Mouse (Mus musculus): Measurements from ENCODE around the gene Cir1. TPM values are rescaled to one million over a fixed set of nuclear protein-coding genes. Genes with fewer than 3 reads are reported as not detected.
A peak's percentile ranks its signal among the peaks of the same experiment; 100 is the strongest.

The Cir1 gene
- total RNA-seq, 2 experiments from 2014 or later: 26.3 to 27.1 TPM

DNA sequence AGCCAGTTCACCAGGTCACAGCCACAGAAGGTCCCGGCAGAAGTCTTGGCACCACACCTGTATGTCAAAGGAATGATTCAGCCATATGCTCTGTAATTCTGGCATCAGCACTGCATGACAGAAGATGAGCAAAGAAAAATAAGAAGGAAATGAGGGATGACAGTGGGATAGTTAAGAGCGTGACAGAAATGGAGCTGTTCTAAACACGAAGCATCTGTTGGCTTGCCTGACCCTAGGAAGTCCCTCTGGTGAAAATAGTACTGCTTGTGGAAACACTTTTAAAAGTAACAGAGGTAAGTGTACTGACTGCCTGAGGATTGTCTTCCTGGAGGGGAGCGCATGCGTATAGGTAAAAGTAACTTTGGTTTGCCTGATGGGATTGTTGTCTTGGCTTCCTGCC, 31.2 kb upstream of the Cir1 start:
- DNase-seq (ENCODE audit: extremely low spot score in 1 of 2, low spot score in 2 of 2): no peak
- no peak for TF ChIP-seq CTCF (IDR thresholded peaks at IDR 0.05)
- intact Hi-C loops (cut with DNase I): no loop called here
- no peak overlapping the region for H3K27ac ChIP-seq
- H3K4me3 ChIP-seq: no peak overlapping the region

DNA sequence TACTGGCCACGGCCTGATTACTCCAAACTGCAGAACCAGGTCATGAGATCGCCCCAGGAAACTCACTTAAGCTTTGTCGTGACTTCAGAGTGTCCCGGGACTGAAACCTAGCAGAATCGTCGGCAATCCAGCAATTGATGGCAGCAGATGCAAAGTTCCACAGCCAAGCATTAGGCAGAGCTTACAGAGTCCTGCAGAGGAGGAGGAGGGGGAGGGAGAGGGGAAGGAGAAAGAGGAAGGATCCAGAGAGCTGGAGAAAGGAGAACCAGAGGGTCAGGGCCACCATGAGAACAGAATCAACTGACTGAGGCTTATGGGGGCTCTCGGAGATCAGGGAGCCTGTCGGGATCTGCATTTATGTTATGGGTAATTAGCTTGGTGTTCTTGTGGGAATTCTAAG, 25.9 kb upstream of the Cir1 start:
- no peak for TF ChIP-seq CTCF (IDR thresholded peaks at IDR 0.05)
- intact Hi-C loops (cut with DNase I): no loop called here
- no peak for DNase-seq (ENCODE audit: extremely low spot score in 1 of 2, low spot score in 2 of 2)
- no peak overlapping the region for H3K27ac ChIP-seq
- no peak overlapping the region for H3K4me3 ChIP-seq

DNA sequence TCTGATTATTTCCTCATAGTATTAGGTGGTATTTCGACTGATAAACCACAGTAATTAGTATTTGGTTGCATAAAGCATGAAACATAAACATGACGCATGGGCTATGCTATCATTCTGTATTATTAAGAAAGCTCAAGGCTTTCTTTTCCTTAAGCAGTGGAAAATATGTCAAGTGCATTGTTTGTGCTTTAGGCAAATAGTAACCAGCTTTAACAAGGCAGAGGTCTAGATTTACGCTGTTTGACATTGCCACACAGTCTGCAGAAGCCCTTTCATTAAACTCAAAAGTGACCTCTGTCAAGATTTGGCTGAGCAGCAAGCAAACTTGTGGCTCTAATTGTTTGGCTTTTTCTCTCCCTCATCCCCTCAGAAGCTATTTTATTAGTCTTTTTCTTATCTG, 23.4 kb upstream of the Cir1 start:
- no peak for TF ChIP-seq CTCF (IDR thresholded peaks at IDR 0.05)
- DNase-seq (ENCODE audit: extremely low spot score in 1 of 2, low spot score in 2 of 2): no peak
- Histone ChIP-seq H3K27ac (no peak overlapping the region), H3K4me3 (no peak overlapping the region)
- intact Hi-C loops (cut with DNase I): no loop called here

DNA sequence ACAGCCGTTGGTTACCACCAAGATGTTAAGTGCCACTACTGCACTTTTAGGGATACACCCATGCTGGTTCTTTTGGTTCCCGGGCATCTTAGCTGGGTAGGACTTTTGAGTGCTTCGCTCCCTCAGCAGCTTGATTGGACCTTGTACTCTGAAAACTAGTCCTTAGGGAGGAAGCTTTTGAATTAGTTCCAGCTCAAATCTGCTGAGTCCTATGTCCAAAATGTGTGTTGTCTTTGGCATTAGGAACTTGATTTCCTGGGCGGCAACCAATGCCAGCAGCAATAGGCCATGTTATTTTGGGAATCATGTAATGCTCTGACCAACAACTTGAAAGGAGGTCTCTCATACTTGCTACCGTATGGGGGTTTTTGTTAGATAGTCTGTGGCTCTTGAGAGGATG, 13.4 kb upstream of the Cir1 start:
- no peak for DNase-seq (ENCODE audit: extremely low spot score in 1 of 2, low spot score in 2 of 2)
- intact Hi-C loops (cut with DNase I): no loop called here
- TF ChIP-seq CTCF (IDR thresholded peaks at IDR 0.05): no peak
- Histone ChIP-seq H3K4me3 (no peak overlapping the region), H3K27ac (no peak overlapping the region)

DNA sequence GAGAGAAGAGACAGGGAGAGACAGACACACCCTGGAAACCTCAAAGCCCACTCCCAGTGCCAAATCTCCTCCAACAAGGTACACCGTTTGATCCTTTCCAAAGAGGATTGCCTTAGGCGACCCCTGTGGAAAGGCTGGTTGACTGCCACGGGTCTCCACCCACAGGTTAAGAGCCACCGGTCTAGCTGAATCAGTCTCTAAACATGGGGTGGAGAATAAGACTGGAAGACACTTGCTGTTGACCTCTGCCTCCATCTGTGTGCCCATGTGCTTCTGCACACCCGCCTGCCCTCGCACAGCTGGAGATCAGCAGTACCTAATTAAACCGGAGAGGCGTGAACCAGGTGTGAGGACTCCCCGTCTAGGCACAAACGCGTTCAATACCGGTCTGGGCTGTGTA, 10.5 kb upstream of the Cir1 start:
- no peak overlapping the region for H3K4me3 ChIP-seq
- H3K27ac ChIP-seq: no peak overlapping the region
- no peak for TF ChIP-seq CTCF (IDR thresholded peaks at IDR 0.05)
- intact Hi-C loops (cut with DNase I): loop anchor here (5.0 kb wide), 1 partner anchor 39 kb away; no protein-coding TSS in a partner anchor
- DNase-seq (ENCODE audit: extremely low spot score in 1 of 2, low spot score in 2 of 2): no peak

DNA sequence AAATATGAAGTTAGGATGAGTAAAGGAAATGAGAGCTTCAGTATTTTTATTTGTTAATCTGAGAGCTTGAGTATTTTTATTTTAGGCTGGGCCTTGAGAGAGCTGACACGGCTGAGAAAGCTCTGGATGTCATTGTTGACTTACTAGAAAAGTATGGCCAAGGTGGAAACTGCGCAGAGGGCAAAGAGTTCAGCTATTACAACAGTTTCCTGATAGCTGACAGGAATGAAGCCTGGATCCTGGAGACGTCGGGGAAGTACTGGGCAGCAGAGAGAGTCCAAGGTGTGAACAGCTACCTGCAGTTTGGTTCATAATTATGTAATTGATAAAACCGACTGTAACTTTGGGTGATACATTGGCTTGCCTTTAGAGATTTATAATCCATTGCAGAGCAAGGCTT, 6.7 kb upstream of the Cir1 start:
- no peak overlapping the region for H3K4me3 ChIP-seq
- no peak overlapping the region for H3K27ac ChIP-seq
- no peak for TF ChIP-seq CTCF (IDR thresholded peaks at IDR 0.05)
- DNase-seq (ENCODE audit: extremely low spot score in 1 of 2, low spot score in 2 of 2): no peak
- intact Hi-C loops (cut with DNase I): no loop called here

DNA sequence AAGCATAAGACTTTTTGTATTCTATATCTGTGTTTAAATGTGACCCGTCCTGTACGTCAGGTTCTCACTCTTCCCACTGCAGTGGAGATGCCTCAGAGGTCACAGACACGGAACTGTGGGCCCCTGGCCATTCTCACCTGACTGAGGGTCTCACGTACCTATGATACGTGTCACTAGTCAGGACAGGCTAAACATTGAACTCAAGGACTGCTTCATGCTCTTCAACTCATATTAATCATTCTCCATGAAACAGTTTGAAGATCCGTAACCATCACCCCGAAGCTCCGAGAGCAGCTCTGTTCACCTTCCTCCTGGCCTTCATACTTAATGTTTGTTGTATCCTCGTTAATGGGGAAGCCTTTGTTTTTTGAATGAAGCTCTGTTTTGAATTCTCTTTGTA, 4.9 kb upstream of the Cir1 start:
- TF ChIP-seq CTCF (IDR thresholded peaks at IDR 0.05): no peak
- no peak for DNase-seq (ENCODE audit: extremely low spot score in 1 of 2, low spot score in 2 of 2)
- Histone ChIP-seq H3K27ac (no peak overlapping the region), H3K4me3 (no peak overlapping the region)
- intact Hi-C loops (cut with DNase I): no loop called here

DNA sequence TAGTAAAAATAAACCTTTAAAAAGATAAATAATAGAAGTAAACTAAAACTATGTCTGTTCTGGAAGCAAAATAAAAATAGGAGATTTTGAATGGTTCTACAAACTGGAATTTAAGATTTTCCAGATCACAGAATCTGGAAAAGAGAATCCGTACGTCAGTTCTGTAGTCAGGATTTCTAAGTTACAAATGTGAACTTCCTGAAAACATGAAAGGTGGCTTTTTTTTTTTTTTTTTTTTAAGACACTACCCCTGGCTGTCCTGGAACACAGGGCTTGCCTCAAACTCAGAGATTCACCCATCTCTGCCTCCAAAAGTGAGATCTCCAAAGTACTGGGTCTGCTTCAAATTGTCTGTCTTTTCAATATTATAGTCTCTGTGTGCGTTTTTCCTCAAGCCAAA, 1.8 kb upstream of the Cir1 start:
- no peak for TF ChIP-seq CTCF (IDR thresholded peaks at IDR 0.05)
- Histone ChIP-seq H3K4me3 (no peak overlapping the region), H3K27ac (no peak overlapping the region)
- intact Hi-C loops (cut with DNase I): loop anchor here (5.0 kb wide), 1 partner anchor 88 kb away; no protein-coding TSS in a partner anchor
- DNase-seq (ENCODE audit: extremely low spot score in 1 of 2, low spot score in 2 of 2): no peak

DNA sequence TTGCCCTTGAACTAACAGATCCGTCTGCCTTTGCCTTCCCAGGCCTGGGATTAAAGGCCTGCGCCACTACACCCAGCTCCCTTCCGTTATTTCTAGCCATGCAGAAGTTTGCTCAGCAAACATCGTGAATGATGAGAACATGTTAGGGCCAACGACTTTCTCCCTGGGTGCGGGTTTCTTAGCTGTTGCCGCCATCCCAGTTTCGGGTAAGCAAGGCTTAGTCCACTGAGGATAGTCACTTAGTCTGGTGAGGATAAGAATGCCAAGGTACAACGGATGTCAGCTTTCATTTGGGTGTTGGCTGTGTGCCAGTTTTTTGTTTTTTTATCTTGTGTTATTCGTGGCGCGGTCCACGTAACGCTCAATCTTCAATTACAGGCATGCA, 608 bp upstream of the Cir1 start:
- no peak for TF ChIP-seq CTCF (IDR thresholded peaks at IDR 0.05)
- peak in 1 of 2 experiments; percentile 26 for DNase-seq (ENCODE audit: extremely low spot score in 1 of 2, low spot score in 2 of 2)
- Histone ChIP-seq H3K27ac (peak overlapping the region; percentile 94), H3K4me3 (peak overlapping the region; percentile 94)
- intact Hi-C loops (cut with DNase I): loop anchor here (2.0 to 5.0 kb wide), 2 partner anchors 74 to 89 kb away; partner anchors contain the start of gene Gpr155

DNA sequence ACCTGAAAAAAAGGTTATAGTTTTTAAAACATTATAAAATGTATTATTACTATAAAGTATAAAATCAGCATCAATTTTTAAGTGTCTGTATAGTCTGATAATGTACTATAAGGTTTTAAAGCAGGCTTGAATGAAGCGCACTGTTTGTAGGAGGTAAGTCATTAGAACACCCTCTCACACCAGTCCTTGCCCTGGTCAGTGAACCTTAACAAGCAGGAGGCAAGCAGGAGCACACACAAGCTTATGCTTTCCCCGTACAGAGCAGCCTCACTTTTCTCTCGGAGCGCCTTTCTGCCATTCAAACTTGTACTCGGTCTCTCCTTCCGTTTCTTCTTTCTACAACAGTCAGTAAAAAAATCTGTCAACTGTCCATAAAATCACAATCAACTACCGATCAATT, 6.5 kb downstream of the Cir1 start:
- H3K27ac ChIP-seq: no peak overlapping the region
- no peak for TF ChIP-seq CTCF (IDR thresholded peaks at IDR 0.05)
- H3K4me3 ChIP-seq: no peak overlapping the region
- intact Hi-C loops (cut with DNase I): no loop called here
- DNase-seq (ENCODE audit: extremely low spot score in 1 of 2, low spot score in 2 of 2): no peak

DNA sequence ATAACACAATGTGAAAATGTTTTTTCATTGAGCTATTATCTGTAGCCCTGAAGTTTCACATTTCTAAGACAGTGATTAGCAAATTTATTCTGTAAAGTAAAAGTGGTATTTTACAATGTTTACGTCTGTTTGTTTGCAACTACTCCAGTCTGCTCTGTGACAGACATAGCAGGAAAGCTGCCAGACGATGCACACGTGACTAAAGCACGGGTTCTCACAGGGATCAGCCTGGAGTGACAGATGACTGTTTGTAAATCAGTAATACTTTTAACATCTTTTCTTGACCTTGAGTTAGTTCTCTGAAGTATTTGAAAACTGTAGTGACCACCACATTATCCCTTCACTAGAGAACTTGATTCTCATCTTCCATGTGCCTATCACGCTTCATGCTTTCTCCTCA, 8.0 kb downstream of the Cir1 start:
- intact Hi-C loops (cut with DNase I): no loop called here
- no peak for TF ChIP-seq CTCF (IDR thresholded peaks at IDR 0.05)
- H3K27ac ChIP-seq: no peak overlapping the region
- no peak overlapping the region for H3K4me3 ChIP-seq
- no peak for DNase-seq (ENCODE audit: extremely low spot score in 1 of 2, low spot score in 2 of 2)

DNA sequence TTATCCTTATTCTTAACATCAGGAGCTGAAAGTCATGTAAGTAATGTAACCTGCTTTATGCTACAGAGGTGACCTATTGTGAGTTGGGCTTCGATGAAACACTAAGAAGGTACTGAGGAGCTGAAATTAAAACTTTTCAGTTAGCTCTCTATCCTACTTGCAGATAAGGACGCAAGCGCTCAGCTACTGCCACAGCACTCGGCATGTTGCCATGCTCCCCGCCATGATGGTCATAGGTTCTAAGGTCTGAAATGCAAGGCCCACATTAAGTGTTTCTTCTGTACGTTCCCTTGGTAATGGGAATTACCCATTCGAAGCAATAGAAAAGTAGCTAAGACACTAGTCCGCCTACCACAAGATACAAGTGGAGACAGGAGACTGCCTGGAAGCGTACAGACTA, 9.8 kb downstream of the Cir1 start:
- intact Hi-C loops (cut with DNase I): no loop called here
- TF ChIP-seq CTCF (IDR thresholded peaks at IDR 0.05): no peak
- no peak for DNase-seq (ENCODE audit: extremely low spot score in 1 of 2, low spot score in 2 of 2)
- H3K4me3 ChIP-seq: no peak overlapping the region
- H3K27ac ChIP-seq: no peak overlapping the region

DNA sequence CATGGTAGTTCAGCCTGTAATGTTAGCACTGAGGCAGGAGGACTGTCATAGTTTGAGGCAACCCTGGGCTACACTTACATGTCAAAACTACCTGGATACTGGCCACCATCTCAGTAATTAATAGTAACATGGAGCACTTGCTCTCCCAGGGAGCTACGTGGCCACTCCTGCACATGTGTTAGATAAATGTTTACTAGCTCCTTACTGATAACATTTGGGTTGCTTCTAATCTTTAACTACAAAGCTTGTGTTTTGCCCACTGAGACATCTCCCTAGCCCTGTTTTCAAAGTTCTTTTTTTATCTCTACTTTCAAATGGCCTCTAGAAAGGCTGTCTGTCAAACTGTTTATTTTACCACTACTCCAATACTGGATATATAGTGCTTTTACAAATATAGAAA, 10.5 kb downstream of the Cir1 start:
- DNase-seq (ENCODE audit: extremely low spot score in 1 of 2, low spot score in 2 of 2): no peak
- Histone ChIP-seq H3K27ac (no peak overlapping the region), H3K4me3 (no peak overlapping the region)
- TF ChIP-seq CTCF (IDR thresholded peaks at IDR 0.05): no peak
- intact Hi-C loops (cut with DNase I): no loop called here

DNA sequence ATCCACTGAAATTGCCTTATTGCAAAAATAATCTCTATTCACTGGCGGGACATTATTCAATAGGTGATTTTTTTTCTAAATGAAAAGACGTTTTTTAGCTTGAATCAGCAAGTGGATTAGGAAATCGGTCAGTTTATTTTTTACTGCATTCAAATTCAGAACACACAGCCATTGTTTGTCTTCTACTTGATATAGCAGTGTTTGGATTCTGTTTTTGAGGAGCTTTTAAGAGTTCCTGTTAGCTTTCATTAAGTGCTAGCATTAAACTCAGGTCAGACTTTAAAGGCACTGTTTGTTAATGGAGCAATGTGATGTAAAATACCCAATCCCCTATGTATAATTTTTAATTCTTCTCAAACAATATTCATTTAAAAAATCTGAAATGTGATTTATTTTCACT, 13.7 kb downstream of the Cir1 start:
- Histone ChIP-seq H3K27ac (no peak overlapping the region), H3K4me3 (no peak overlapping the region)
- DNase-seq (ENCODE audit: extremely low spot score in 1 of 2, low spot score in 2 of 2): no peak
- intact Hi-C loops (cut with DNase I): no loop called here
- no peak for TF ChIP-seq CTCF (IDR thresholded peaks at IDR 0.05)
